Mouse (Mus musculus): ENCODE data around the gene Hoxd9.

Hoxd9 gene

GRCm38 (mm10) chr2:74695383-74695782 is 2.1 kb upstream of the Hoxd9 start:
- in situ Hi-C loops (cut with MboI, MseI): loop anchor here (25.0 kb wide), 1 partner anchor 892 kb away; no protein-coding TSS in a partner anchor

- in situ Hi-C loops (cut with MboI, MseI): loop anchor here (25.0 kb wide), 1 partner anchor 891 kb away; no protein-coding TSS in a partner anchor
Observed at GRCm38 (mm10) chr2:74695813-74696430, 1.6 kb upstream of the Hoxd9 start.

DNA sequence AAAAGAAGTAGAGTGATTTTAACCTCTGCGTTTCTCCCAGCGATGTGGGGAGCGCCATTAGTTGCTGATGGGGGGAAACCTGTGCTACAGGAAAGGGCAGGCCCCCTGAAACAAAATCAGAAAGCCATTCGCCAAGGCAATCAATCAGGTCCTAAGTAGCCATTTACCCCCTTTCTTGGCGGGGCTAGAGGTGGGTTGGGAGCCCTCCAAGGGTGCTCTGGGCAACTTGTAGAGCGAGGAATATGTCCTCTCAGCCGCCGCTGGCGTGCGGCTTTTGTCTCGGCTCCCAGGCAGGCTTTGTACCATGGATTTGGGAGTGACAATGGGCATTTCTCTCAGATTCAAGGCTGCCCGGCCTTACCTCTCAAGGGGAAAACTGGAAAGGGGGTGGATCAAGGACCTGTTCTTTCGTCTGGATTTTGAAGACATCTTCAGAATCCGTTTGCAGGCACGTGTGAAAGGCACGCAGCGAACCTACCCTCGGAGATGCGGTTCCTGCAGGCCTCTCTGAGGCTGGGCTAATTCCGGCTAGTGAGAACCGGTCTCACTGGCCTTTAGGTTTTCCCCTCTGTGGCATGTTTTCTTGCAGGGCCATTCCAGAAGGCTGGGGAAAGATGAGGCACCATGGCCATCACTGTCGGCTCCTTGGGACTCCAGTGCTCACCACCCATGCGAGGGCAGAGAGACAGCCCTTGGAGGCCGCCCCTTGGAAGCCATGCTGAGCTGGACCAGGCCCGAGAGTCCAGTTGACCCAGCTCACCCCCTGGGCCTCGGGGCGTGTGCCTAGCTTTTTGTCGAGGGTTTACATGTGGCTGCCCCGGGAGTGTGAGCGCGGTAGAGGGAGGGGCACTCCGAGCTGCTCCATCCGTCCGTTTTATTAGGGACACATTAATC is 838 bp upstream of the Hoxd9 start:
- in situ Hi-C loops (cut with MboI, MseI): loop anchor here (25.0 kb wide), 1 partner anchor 891 kb away; no protein-coding TSS in a partner anchor

DNA sequence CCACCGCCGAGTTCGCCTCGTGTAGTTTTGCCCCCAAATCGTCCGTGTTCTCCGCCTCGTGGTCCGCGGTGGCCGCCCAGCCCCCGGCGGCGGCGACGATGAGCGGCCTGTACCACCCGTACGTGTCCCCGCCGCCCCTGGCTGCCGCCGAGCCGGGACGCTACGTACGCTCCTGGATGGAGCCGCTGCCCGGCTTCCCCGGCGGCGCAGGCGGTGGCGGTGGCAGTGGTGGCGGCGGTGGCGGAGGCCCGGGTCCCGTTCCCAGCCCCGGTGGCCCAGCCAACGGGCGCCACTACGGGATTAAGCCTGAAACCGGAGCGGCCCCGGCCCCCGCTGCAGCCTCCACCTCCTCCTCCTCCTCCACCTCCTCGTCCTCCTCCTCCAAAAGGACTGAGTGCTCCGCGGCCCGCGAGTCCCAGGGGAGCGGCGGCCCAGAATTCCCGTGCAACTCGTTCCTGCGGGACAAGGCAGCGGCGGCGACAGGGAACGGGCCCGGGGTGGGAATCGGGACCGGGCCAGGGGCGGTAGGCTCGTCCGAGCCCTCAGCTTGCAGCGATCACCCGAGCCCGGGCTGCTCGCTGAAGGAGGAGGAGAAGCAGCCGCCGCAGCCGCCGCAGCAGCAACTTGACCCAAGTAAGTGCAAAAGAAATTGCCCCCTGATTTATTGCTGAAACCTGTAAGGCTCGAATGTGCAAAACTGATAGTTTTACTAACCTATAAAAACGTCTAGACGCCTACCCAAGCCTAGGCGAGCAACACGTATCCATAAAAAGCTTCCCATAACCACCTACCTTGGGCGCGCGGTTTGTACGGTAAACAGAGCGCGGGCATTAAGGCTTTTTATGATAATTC is 900 bp downstream of the Hoxd9 start:
- in situ Hi-C loops (cut with MboI, MseI): loop anchor here (25.0 kb wide), 1 partner anchor 889 kb away; no protein-coding TSS in a partner anchor

DNA sequence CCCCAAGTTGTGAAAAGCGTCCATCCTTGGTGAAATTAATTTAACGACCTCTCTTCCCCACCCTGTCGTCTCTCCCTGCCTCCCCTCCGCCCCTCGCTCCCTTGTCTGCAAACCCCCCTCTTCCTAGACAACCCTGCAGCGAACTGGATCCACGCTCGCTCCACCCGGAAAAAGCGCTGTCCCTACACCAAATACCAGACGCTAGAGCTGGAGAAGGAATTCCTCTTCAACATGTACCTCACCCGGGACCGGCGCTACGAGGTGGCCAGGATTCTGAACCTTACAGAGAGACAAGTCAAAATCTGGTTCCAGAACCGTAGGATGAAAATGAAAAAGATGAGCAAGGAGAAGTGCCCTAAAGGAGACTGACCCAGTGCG is 1.5 kb downstream of the Hoxd9 start:
- in situ Hi-C loops (cut with MboI, MseI): loop anchor here (25.0 kb wide), 1 partner anchor 888 kb away; no protein-coding TSS in a partner anchor

GRCm38 (mm10) chr2:74699664-74700545 is 2.4 kb downstream of the Hoxd9 start:
- in situ Hi-C loops (cut with MboI, MseI): loop anchor here (25.0 kb wide), 1 partner anchor 887 kb away; no protein-coding TSS in a partner anchor

DNA sequence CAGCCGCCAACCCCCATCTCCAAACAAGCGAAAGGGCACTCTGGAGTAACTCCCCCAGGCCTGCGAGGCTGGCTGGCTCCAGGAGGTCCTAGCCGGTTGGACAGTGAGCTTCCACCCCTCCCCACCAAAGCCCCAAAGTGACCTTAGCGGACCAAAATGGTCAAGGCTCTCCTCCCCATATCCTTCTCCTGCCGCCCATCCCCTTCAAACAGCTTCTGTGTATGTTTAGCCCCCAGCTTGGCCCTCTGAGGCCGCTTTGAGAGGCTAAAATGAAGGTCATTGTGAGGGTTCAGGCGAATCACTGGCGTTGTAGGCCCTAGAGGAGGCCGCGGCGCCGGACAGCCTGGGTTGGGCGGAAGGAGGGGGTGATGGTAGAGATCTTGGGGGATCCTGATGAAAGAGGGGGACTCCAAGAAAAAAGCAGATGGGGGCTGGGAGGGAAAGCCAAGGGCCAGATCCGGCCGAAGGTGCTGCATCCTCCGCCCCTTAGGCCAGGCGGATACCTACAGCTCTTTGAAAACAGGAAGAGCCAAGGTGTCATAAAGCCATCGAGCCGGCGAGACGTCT is 3.1 kb downstream of the Hoxd9 start:
- in situ Hi-C loops (cut with MboI, MseI): no loop called here

DNA sequence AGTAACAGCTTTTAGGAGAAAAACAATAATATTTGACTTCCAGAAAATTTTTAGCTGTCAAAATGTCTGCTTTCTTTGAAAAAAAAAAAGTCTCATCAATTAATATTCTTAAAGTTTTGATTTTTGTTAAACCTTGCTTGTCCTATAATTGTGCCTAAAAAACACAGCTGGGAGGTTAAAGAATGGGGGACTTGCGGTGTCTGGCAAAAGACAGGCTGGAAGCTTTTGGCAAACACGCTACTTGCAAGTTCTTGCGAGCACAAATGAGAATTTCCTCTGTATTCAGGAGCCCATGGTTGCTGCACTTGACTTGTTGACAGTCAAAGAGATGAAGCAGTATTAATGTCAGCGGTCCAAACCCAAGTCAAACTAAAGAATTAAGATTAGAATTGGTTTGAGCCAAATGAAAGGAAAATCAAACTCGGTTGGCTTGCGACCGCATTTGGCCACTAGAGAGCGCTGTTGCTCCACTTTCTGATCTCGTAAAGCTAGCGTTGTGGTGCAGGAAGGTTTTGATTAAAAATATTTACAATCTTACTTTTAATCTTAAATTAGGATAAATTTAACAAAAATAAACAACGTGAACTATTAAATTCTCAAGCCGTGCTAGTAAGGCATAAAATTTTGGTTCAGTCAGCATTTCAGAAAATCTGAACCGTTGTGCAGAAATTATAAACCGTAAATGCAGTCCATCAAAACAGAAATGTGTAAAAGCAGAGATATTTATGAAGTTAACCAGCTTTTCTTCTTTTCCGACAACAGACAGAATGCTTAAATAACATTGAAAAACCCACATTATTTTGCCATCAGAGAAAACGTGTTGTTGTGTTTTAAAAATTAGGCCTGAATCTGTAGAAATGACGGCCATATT is 4.7 kb downstream of the Hoxd9 start:
- in situ Hi-C loops (cut with MboI, MseI): no loop called here

GRCm38 (mm10) chr2:74702820-74703219 is 5.3 kb downstream of the Hoxd9 start:
- in situ Hi-C loops (cut with MboI, MseI): no loop called here

GRCm38 (mm10) chr2:74703317-74703716 is 5.8 kb downstream of the Hoxd9 start:
- in situ Hi-C loops (cut with MboI, MseI): no loop called here

DNA sequence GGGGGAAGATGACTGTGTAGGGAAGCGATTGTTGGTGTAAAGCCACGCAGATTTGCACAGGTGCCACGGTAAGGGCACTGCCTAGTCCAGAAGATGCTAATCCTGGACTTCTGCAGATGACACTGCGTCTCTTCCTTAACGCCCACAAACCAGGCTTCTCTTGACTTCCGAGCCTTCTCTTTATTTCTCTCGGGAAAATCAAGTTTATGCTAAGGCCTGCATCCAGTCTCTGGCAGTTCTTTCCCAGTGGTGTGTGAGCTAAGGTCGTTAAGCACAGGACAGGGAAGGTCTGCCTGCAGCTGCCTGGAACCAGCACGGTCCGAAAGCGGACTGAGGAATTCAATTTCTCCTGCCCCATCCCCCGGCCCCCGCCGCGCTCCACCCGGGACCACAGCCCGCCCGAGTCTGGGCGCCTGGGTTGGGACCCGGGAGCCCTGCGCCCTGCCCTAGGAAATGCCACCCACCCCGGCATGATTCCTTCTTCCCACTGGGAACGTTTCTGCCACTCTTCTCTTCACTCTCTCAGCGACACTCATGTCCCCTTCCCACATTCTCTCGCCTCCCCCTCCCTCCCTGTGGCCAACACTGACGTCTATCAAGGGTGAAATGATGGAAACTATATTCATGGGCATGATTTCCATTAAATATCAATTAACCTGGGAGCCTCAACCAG is 6.3 kb downstream of the Hoxd9 start:
- in situ Hi-C loops (cut with MboI, MseI): no loop called here

- in situ Hi-C loops (cut with MboI, MseI): no loop called here
Observed at GRCm38 (mm10) chr2:74704393-74704998, 7.0 kb downstream of the Hoxd9 start, which contains the start of gene Hoxd8. Gene Hoxd8, plus strand, starts transcription at chr2:74704615.

DNA sequence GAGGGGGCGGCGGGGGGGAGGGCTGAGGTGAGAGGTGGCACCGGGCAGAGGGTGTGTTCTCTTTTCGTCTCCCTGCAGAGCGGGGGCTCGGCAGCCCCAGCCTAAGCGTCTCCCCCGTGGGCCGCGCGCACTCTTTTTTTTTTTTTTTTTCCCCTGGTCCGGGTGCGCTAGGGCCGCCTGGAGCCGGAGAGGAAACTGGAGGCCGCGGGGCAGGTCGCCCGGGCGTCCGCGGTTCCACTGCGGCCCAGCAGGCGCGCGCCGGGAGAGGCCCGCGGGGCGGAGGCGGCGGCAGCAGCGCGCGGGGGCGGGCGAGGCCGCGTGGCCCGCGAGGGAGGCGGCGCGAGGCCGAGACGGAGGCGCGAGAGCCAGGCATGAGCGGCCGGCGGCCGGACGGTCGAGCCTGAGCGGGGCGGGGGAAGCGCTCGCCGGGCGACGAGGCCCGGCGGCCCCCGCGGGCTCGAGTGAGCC is 7.5 kb downstream of the Hoxd9 start:
- in situ Hi-C loops (cut with MboI, MseI): no loop called here

GRCm38 (mm10) chr2:74705467-74706089 is 8.1 kb downstream of the Hoxd9 start:
- in situ Hi-C loops (cut with MboI, MseI): no loop called here

- in situ Hi-C loops (cut with MboI, MseI): no loop called here
Observed at GRCm38 (mm10) chr2:74706393-74706960, 8.9 kb downstream of the Hoxd9 start.

- in situ Hi-C loops (cut with MboI, MseI): no loop called here
Observed at GRCm38 (mm10) chr2:74707599-74707998, 10.1 kb downstream of the Hoxd9 start.

- in situ Hi-C loops (cut with MboI, MseI): no loop called here
Observed at GRCm38 (mm10) chr2:74708676-74709075, 11.1 kb downstream of the Hoxd9 start.

All from regulatory T cell (primary cell).